Mouse (Mus musculus) layer of hippocampus, postnatal 14 days (tissue): ENCODE results near the gene Rai14. TPM values are rescaled to one million over a fixed set of nuclear protein-coding genes. Genes with fewer than 3 reads are reported as not detected.

Experiments
- DNase-seq, 2 experiments: peaks; one replicate each; pipeline ENCODE4 v3.0.0; 2021 to 2022; ENCODE audit warnings: low spot score in 2 of 2, mixed read lengths in 1 of 2
- total RNA-seq, 2 experiments: library from RNA; stranded (reverse); gene quantifications; 2 replicates each; pipeline ENCODE4 v1.2.3; 2021

The Rai14 gene
- total RNA-seq, 2 experiments from 2014 or later, result 6.5 to 8.1 TPM

GRCm38 (mm10) chr15:10721259-10721781 lies 6.9 kb upstream of the Rai14 start:
- DNase-seq, result no peak

GRCm38 (mm10) chr15:10720671-10721070 lies 6.2 kb upstream of the Rai14 start:
- no peak for DNase-seq

- no peak for DNase-seq
Measured at GRCm38 (mm10) chr15:10720188-10720587, 5.8 kb upstream of the Rai14 start.

- DNase-seq, result no peak
Measured at GRCm38 (mm10) chr15:10719511-10719910, 5.1 kb upstream of the Rai14 start.

DNA sequence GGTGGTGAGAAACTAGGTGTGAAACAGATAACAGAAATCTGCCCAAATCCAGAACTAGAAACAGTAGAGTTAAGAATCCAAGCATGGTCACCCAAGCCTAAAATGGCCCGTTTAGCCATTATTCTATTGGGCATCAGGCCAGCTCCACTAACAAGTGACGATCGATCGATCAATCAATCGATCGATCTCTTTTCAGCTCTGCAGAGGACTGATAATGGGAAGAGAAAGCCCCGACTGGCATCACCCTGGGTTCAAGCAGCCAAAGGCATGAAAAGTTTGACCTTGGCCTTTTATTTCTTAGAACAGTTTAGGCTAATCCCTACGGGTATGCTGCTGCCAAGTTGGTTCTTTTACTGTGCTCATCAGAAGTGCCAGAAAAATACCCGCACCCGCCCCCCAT lies 4.3 kb upstream of the Rai14 start:
- no peak for DNase-seq

GRCm38 (mm10) chr15:10717284-10717683 lies 2.9 kb upstream of the Rai14 start:
- DNase-seq, result no peak

DNA sequence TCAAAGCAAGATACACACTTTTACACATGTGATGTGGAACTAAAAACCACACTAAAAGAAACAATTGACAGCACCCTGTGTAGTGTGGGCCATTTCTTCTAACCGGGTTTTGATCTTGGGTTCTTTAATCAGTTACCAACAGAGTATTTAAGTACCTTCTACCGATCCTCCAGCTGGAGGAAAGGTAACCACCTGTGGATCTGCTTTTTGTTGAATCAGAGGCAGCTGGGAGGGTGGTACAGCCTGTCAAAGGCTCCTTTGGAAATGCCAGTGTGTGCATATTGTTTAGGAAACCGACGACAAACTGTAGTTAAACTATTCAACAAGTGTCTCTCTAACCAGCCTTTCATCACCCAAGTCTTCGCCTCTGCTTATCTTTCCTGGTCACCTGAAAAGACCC lies 1.5 kb upstream of the Rai14 start:
- no peak for DNase-seq

DNA sequence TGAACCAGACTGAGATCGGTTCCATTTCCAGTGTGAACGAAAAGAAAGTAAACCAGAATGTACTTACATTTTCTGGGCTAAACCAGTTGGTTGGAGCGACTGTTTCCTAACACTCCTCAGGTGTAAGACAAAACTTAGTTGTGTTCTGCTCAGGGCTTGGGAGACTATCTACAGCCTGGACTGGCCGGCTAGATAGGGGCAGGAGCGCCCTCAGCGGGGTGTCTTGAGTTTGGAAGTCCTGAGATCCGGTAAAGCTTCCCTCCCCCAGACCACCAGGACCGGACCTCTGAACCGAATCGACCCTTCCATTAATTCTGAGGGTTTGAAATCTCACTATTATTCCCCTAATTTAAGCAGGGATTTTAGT lies 698 bp upstream of the Rai14 start:
- DNase-seq, result no peak

GRCm38 (mm10) chr15:10713626-10714316 lies 653 bp downstream of the Rai14 start:
- no peak for DNase-seq

DNA sequence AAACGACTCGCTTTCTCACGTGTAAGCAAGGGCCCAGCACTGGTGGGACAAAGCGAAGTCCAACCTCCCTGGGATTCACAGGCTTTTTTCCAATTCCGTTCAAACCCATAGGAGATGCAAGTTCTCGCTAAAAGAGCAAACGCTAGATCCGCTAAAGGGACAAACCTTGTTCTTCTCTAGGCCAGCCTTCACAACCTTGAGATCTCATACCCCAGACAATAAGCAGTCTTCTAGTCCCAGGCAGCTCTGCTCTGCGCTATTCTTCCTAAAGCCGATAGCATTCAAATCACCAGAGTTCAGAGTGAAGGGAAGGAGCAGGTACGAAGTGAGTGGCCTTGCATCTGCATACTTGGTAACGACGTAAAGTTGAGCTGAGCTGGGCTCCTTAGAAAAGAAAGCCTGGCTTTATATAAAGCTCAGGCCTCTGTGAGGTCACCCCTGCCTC lies 1.2 kb downstream of the Rai14 start:
- no peak for DNase-seq

DNA sequence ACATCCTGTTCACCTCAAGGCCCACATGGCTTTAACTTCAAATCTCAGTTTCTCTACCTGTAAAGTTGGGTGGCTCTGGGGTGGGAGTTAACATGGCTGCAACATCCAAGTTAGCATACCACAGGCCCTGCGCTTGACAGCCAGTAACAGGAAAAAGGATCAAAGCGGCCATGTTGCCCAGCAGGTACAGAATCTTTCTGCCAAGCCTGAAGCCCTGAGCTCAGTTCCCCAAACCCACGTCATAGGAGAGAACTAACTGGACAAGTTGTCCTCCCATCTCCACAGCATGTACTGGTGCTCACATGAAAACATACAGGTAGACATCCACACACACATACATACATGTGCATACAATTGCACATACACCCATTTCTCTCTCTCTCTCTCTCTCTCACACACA lies 2.1 kb downstream of the Rai14 start:
- no peak for DNase-seq

DNA sequence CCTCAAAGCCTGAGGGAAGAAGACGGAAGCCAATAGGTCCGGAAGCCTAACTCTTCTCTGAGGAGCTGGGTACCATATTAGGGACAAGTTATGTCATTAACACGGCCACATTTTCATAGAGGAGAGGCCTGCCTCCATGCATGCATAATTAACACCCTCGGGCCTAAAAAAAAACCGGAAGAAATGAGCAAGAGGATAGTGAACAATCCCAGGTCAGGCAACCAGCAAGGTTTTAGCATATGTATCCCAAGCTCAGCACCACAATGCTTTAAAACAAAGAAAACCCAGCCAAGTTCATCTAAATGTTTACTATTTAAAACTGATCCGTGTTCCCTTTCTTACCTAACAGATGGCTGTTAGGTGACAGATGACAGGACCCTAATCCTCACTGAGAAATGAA lies 3.2 kb downstream of the Rai14 start:
- DNase-seq, result no peak

GRCm38 (mm10) chr15:10708591-10709272 lies 5.7 kb downstream of the Rai14 start:
- DNase-seq, result no peak

GRCm38 (mm10) chr15:10707109-10707508 lies 7.3 kb downstream of the Rai14 start:
- no peak for DNase-seq

DNA sequence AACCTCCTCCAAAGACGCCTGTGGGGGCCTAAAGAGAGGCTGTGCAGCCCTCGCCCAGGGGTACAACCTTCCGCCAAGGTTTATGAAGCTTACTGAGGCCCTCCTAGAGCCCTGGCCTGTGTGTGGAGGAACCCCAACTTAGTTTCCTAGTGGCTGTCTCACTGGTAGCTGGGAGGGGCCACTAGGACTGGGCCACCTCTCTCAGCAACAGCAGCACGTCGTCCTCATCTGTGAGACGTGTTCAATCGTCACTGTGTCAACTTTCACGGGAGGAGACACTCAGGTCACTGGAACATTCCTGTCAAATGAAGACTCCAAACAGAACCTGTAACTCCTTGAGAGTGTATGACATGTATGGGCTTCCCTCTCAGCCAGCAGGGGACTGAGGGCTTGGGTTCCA lies 8.0 kb downstream of the Rai14 start:
- no peak for DNase-seq

- no peak for DNase-seq
Measured at GRCm38 (mm10) chr15:10705752-10706151, 8.7 kb downstream of the Rai14 start.

DNA sequence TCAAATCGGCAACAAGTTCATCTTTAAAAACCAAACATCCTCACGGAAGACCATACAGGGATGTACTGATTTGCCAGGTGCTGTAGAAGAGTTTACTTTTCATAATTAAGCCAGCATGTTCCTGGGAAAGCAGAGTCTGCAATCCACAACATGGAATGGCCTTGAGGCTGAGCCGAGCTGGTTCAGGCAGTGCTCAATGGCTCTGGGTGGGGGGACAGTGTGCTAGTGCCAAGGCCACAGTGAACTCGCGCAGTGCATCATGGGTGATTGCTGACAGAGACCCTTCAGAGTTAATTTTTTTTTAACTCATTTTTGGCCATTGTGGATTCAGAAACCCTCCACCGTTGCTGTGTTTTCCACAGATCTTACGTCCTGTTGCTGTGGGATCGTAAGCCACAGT lies 10.1 kb downstream of the Rai14 start:
- DNase-seq, result no peak

DNA sequence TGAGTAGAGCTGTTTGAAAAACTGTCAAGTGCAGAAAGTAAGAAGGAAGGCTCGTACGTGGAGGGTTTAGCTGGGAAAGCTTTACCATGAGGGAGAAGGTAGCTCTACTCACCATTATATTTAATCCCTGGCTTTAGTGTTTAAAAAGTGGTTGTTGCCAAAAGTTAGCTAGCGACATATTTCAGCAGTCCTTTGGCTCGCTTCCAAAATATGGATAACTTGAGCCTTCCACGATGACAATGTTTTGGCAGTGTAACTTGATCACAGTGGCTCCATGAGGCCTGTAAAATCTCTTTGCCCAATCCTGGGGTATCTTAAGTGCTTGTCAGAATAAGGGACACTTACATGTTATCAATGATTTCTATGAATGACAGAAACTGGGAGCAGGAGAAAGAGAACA lies 12.9 kb downstream of the Rai14 start:
- no peak for DNase-seq

GRCm38 (mm10) chr15:10700891-10701466 lies 13.4 kb downstream of the Rai14 start:
- no peak for DNase-seq

GRCm38 (mm10) chr15:10696478-10697234 lies 17.8 kb downstream of the Rai14 start:
- peak in 1 of 2 experiments; percentile 9 for DNase-seq

DNA sequence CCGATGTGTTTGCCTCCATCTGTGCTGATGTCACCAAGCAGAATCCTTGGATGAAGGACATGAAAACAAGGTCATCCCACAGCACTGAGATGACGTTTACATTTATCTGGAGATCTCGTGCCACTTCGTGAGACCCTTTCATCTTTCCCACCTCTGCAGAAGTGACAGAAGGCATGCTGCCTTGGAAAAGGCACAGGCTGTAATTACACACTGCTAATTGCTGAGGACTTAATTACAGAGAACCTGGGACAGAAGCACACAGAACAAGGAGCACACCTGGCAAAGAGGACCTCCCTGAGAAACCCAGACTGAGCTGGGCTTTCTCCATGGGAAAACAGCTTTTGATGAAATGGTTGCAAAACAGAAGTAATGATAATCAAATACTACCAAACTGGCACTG lies 21.8 kb downstream of the Rai14 start:
- no peak for DNase-seq

- DNase-seq, result no peak
Measured at GRCm38 (mm10) chr15:10691481-10691880, 22.9 kb downstream of the Rai14 start.
